Mouse (Mus musculus) spleen, postnatal 4 days (tissue): ENCODE data around the gene Ssbp3.

ENCODE experiments used
- DNase-seq, 2 experiments: peaks; one replicate each; pipeline ENCODE4 v3.0.0; 2022; ENCODE audit warnings: low spot score in 2 of 2

Ssbp3 gene

DNA sequence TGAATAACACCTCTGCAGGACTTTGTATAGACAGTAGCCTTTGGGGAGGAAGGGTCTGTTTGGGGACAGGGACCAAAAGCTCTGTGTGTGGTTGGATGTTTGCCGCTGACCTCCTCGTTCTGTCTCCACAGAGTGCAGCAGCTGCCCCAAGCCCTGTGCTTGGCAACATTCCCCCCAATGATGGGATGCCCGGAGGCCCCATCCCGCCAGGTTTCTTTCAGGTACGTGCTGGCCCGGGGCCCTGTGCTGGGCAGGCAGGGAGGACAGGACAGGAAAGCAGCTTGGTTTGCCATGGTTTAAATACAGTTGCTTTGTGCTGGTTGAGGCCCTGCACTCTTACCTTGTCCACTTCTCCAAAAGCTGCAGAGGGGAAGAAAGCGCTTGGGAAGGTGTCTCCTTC, 99.0 kb downstream of the Ssbp3 start:
- no peak for DNase-seq

DNA sequence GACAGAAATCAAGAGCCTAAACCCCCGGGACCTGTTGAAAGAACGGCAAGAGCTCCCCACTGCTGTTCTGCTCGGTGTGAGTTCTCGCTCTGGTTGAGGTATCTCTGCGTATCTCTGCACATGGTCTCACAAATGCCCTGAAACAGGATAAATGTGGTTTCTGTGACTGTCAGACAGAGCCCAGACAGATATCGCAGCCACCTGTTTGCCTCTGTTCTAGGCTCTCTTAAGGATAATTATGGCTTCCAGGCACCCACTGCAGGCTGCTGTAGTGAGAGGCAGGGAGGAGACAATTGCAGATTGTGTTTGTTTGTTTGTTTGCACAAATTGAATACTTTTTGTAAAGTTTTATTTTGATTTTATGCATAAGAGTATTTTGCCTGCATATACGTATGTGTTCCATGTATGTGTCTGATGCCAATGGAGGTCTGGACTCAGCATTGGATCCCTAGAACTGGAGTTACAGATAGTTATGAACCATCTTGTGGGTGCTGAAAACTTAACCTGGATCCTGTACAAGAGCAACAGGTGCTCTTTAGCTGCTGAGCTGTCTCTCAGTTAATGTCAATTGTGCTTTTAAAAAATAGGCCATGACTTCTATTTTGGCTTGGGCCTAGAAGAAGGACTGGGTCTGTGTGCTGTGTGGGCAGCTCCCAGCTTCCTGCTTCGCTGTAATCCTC, 101.0 kb downstream of the Ssbp3 start:
- DNase-seq: no peak

DNA sequence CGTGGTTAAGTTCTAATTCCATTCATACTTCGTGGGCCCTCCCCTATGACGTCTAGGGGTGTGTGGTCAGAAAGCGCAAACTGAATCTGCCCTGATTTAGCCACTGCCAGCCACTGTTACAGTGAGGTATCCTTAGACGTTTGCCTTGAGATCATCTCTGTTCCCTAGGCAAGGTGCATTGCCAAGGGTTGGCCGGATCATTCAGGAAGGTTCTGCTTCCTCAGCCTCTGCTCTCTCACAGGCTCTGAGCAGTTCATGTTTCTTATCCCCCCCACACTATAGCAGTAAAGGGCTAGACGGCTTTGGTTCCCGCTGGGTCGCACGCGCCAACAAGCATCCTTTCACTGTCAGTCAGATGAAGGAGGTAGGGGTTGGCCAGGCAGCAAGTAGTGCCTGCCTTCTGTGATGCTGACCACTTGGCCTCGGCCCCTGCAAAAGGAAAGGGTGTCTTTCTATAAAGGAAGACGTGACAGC, 101.5 kb downstream of the Ssbp3 start:
- DNase-seq: no peak

DNA sequence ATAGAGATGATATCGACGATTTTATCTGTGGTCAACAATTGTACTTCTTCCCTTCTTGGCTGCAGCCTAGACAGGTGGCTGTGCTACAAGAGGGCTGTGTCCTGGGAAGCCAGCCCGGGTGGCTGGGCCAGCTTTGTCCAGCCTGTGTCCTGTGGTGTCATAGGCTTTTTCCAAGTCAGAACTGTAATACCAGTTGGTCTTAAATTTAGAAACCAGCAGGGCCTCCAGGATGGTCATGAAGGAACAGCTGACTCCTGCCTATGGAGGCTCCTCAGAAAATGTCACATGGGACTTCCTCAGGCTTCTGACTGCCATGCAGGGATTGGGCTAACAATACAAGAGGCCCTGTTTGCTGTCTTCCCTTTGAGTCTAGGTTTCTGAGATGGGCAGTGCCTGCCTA, 102.1 kb downstream of the Ssbp3 start:
- no peak for DNase-seq

DNA sequence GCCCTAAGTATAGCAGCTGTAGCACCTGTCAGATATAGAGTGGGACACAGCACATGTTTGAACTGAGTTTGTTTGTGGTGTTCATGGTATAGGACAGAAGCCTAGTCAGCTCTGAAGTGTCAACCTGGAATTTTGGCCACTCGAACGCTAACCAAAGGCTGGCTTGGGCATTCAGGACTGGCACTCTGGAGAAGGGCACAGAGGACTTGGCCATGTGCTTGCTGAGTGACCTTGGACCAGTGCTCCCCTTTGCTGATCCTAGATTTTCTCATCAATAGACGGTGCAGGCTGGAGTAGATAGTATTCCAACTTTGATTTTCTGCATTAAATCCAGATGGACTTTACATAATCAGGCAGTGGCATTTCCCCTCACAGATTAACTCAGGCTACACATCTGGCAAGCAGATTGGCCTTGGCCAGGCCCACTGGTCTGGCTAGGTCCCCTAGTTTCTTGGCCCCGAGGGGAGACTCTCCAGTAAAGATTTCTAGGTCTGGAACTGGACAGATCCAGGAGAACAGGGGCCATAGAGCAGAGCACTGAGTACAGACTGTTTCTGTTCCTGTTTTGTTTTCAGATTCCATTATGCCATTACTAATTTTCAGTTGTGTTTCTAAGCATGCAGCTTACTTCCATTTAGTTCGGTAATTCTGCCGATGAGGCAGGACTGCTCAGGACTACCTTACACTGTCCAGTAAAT, 102.8 kb downstream of the Ssbp3 start:
- no peak for DNase-seq

DNA sequence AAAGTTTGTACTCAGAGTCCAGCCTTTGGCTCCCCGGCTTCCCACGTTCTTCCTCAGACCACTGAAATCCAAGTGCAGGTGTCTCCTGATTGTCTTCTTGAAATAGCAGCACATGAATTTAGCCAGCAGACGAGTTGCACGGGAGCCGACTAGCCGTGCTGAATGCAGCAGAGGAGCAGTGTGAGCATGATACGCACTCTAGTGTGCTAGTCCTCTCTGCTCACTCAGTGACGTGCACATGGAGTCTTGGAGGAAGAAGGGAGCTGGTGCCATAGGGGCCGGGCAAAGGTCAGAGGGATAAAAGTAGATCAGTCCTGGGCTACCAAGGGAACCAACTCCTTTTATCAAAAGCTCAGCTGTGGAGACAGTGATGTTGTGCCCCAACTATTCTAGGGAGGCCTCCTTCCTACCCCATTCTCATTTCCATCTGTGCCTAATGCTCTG, 103.3 kb downstream of the Ssbp3 start:
- DNase-seq: no peak

DNA sequence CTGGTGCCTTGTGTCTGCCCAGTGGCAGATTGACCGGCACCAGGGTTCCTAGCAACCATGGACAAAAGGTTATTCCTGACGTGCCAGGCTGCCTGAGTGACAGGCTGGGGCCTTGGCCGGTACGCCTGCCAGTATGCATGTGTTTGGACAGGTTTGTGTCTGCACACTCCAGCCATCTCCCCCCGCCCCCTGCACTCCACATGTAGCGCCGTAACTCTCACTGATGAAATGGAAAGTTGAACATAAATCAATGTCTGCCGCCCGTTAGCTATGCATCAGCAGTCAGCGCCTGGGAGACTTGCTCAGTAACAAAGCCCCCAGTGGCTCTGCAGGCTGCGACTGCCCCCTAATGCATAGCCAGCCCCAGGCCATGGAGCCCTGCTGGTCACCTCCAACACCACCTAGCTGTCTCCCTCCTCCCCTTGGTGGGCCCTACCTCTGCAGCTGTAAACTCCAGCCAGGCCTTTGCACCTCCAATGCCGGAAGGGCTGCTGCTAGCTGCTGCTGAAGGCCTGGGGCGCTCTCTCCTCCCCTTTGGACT, 105.5 kb downstream of the Ssbp3 start:
- DNase-seq: no peak

DNA sequence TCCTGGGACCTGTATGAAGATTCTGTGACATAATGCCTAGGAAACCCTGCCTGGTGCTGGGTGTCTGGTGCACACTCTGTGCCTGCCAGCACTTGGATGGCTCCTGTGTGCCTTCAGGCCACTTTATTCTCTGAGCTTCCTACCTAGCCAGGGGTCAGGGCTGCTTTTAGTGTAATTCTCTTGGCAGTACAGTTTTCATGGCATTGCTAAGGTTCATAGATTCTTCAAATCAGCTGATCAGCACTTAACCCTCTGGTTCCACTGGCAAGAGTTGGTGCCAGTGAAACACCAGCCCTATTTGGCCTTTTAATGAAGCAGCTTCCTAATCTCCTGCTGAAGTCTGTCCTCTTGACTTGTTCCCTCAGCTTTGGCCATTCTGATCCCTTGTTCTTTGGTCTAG, 106.8 kb downstream of the Ssbp3 start:
- DNase-seq: no peak

DNA sequence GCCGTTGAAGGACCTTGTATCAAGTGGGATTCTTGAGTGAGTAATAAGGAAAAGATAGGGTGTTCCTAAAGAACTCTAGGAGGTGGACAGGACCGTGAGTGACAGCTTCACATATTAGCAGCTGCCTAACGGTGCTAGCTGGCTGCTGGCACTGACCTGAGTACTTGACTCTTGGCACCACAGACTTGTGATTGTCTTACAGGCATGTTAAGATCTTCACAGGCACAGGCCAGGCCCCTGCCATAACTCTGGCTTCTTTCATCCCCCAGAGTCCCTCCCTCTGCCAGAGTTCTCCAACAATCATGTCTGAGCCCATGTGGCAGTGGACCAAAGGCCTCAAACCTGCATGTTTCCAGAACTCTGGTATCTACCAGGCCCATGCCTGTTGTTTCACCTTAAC, 108.0 kb downstream of the Ssbp3 start:
- DNase-seq: no peak

DNA sequence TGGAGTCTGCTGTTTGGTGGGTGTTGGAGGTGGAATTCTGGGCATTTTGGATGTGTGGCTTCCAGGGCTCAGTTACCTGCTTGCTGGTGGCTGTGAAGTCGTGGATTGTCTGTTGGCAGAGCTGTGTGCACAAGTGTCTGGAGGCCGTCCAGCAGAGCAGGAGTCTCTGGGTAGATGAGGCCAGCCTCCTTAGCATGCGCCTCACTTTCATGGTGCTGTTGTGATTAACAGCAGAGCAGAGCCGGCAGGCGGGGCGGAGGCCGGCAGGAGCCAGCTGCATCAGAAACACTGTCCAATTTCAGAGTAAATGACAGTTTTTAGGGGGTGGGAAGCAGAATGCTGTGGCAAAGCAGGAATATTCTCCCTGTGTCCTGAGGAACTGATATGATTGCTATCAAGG, 108.5 kb downstream of the Ssbp3 start:
- no peak for DNase-seq

DNA sequence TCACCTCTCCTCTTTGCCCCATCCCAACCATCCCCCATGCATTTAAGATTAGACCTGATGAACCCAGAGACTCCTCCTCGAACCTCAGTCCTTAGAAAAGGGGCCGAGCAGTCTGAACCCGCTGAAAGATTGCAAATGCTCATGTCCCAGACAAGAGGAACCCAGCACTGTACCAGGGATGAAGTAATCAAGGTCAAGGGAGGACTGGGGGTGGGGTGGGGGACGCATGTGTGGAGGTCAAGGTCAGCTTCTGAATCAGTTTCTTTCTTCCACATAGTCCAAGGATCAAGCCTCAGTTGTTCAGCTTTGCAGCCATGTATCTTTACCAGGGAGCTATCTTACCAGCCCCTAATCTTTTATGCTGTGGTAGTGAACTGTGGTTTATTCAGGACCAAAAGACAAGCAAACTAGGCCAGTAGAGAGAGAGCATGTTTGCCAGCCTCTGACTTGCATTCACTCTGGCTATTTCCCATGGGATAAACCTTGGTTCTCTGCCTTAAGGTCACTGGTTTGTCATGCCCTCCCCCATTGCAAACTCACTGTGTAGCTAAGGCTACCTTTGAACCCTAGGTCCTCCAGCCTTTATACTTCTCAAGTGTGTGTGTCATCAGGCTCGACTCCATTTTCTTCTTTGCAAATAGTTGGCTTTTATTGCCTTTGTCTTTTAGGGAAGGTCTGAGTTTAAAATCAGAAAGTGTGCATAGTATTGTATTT, 109.9 kb downstream of the Ssbp3 start:
- DNase-seq: no peak

DNA sequence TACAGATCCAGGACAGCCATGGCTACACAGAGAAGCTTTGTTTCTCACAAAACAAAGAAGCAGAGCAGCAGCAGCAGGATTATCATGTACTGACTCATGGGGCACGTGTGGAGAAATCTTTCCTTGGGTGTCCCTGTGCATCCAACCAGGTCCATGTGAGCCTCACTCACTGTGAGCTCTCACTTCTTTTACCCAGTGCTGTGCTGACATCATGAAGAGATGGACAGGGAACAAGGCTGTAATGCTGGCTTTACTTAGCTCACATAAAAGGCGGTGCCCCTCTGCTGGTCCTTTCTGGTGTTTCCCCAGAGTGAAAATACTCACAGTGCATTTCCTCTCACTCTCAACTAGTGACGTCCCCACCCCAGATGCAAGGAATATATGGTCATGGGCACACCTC, 111.0 kb downstream of the Ssbp3 start:
- no peak for DNase-seq

DNA sequence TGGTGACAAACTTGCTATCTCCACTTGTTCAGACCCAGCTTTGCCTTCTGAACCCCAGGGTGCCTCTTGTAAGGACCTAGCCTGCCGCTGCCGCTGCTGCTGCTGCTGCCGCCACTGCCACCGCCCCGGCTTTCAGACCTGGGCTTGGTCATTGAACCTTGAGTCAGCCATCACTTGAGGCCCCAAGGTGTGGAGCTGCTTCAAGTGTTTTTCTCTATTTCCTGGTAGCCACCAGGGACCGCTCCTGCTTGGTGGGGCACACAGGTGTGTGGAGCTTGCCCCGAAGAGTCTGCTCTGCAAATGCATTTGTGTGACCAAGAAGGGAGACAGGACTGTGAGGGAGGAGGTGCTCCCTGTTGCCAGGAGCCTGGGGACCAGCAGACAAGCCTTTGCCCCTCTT, 114.4 kb downstream of the Ssbp3 start:
- no peak for DNase-seq

DNA sequence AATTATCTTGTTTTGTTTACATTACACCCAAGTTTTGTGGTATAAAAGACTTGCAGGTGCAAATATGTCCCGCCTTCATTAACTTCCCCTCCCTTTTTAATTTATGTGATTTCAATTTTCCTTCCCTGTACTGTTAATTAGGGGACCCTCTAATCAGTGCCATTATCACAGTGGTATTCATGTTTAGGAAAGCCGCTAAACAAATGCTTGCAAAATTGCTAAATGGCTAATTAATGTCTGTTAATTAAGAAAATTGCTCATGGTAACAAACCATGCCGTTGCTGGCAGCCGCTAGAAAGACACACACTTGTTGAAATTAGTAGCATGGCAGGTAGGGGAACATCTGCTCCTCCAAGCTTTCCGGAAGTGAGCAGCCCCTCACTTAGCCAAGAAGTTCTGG, 114.9 kb downstream of the Ssbp3 start:
- DNase-seq: no peak

DNA sequence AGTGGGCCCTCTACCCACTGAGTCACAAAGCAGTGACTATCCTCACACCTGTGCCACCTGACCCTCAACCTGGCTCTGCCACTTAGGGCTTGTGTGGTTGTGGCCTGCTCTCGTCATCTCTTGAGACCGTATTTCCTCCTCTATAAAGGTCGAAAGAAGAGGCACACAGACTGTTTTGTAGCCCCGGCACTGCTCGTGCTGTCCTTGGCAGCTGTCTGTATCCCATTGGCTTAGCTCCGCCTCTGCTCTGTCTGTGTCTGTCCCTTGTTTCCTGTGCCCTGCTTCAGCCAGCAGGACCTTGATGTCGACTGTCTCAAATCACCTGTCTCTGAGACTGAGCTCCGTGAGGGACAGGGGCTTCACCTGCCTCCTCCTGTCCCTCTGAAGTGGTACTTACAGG, 116.0 kb downstream of the Ssbp3 start:
- no peak for DNase-seq

DNA sequence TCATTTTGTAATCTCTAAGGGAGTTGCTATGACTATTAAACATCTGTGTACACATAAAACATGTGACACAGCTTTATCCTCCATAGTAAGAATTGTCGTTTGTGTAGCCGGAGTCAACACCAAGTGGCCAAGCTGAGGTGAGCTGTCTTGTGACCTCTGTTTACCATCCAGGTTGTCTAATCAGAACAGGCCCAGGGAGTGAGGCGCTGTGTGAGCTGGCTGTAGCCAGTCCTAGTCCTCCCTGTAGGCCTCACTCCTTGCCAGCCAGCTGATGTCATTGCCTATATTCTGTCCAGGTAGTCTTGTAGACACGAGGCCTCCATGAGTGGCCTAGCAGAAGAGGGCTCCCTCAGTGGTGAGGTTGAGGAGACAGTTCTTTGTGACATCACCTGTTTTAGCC, 125.2 kb downstream of the Ssbp3 start:
- no peak for DNase-seq

DNA sequence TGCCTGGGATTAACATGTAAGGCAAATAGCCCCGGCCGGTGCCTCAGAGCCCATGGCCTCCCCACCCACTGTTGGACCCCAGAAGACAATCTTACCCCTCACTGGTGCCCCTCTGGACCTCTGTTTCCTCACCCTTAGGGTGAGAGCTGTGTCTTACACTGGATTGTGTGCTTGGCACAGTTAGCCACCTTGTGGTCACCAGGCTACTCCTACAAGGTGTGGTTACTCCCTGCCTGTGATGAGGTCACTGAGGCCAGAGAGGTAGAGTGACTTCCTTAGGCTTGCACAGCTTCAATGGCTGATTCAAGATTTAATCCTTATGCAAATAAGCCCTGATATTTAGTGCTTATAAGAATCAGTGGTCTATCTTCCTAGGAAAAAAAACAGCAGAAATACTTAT, 126.5 kb downstream of the Ssbp3 start:
- DNase-seq: no peak

DNA sequence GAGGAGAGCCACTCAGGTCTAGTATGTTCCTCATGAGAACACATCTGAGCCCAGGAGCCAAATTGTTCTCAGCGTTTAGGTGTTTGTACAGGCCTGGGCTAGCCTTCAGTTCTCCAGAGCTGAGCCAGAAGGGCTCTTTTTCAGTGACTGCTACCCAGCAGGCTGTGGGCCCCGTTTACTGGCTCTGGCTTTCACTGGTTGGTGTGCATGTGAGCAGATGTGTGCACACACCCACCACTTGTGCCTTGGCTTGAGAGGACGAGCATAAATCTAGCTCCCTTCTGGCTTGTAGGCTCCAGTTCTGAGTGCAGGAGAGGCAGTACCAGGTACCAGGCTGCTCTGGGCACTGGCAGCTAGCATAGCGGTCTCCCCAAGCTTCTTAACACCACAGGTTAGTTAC, 127.8 kb downstream of the Ssbp3 start:
- DNase-seq: no peak

DNA sequence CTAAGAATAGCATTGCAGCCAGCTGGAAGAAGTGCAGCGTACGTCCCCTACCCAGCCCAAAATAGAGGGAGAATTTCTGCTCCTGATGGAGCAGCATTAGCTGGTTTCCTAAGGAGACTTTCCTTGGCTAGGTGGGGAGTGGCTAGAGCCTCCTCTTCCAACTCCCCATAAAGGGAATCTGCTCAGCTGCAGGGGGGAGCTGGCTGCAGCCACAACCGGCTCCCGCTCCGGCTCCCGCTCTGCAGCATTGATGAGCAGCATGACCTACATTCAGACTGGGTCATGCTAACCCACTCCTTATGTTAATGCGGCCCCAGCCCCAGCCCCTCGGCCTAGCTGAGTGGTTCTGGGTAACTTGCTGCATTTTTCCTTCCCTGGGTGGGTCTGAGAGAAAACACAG, 128.8 kb downstream of the Ssbp3 start:
- no peak for DNase-seq

DNA sequence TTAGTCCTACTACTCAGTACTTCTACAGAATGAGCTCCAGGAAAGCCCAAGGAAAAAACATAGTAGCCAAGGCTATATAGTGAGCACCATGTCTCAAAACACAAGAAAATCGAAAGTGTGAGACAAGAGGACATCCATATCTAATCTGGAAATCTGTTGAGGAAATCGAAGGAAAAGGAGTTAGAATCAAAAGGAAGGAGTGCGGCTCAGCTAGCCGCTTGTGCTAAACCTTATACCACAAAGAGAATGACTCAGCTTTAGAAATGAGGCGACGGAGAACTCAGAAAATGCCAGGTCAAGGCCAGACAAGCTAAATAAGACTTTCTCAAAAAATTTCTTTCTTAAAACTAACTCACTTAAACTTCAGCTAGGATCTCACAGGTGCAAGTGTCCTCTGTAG, 131.8 kb downstream of the Ssbp3 start:
- no peak for DNase-seq

DNA sequence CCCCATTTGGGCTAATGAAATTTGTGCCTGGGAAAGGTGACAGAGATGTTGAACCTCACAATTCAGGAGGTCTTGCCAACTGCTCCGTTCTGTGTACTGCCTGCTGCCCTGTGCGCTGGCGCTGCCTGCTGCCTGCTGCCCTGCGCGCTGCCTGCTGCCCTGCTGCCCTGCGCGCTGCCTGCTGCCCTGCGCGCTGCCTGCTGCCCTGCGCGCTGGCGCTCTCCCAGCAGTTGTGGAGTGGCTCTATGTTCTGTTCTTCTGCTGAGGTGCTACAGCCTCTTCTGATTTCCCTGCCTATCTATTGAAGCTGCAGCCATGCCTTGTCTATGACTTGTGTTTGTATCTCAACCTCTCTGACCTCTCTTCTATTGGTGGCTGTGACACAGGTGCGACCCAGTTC, 134.7 kb downstream of the Ssbp3 start:
- no peak for DNase-seq

DNA sequence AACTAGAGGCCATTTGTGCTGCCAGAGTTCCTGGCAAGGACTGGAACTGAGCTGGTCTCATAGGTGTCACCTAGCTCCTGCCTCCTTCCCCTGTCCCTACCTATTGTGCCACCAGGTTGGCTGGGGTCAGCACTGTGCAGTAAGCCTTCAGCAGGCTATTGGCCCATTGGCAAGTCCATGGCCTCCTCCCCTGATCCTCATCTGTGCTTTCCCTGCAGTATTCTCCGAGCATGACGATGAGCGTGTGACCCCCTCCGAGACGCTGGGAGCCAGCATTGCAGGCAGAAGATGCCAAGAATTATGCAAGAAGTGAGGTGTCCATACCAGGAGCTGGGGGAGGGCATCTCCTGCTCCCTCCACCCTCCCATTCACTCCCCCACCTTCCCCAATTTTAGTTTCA, 137.3 kb downstream of the Ssbp3 start:
- no peak for DNase-seq
